Mouse (Mus musculus) kidney, postnatal 0 days (tissue): ENCODE results near the gene Lad1. TPM values are rescaled to one million over a fixed set of nuclear protein-coding genes. Genes with fewer than 3 reads are reported as not detected.
A peak's percentile ranks its signal among the peaks of the same experiment; 100 is the strongest.

Source experiments
- ATAC-seq: fragments of 200-750 bp; cut with Nextera tagmentation; replicated peaks from 2 replicates; pipeline ENCODE4 v1.8.0; 2017; ENCODE audit warnings: low read depth, moderate number of reproducible peaks, moderate TSS enrichment, moderate library complexity; ENCODE audit not compliant: low FRiP score
- DNase-seq: peaks from one replicate; pipeline ENCODE4 v3.0.0-alpha.2; 2016; ENCODE audit warnings: low spot score
- H3K27ac ChIP-seq: fragments of 300-500 bp; sonication (generic); 2 replicates; pipeline ENCODE4 v1.5.1; 2014; ENCODE audit warnings: mild to moderate bottlenecking
- H3K27me3 ChIP-seq: fragments of 300-500 bp; sonication (generic); 2 replicates; pipeline ENCODE4 v1.6.1; 2014; ENCODE audit warnings: low read length, mixed read lengths; ENCODE audit not compliant: insufficient read depth
- H3K36me3 ChIP-seq: fragments of 300-500 bp; sonication (generic); 2 replicates; pipeline ENCODE4 v1.6.1; 2014; ENCODE audit warnings: low read length, mixed read lengths; ENCODE audit not compliant: insufficient read depth
- H3K4me1 ChIP-seq: fragments of 300-500 bp; sonication (generic); replicated peaks from 2 replicates; pipeline ENCODE4 v1.6.1; 2014; ENCODE audit warnings: antibody characterized with exemption, low read length, mixed read lengths; ENCODE audit not compliant: insufficient read depth
- H3K4me2 ChIP-seq: fragments of 300-500 bp; sonication (generic); 2 replicates; pipeline ENCODE4 v1.6.1; 2014; ENCODE audit warnings: mild to moderate bottlenecking, low read length, moderate library complexity, mixed read lengths
- H3K4me3 ChIP-seq: fragments of 300-500 bp; sonication (generic); replicated peaks from 2 replicates; pipeline ENCODE4 v1.5.1; 2014; ENCODE audit warnings: low read depth, low read length
- H3K9ac ChIP-seq: fragments of 300-500 bp; sonication (generic); 2 replicates; pipeline ENCODE4 v1.6.1; 2014; ENCODE audit warnings: low read depth, low read length
- H3K9me3 ChIP-seq: fragments of 300-500 bp; sonication (generic); replicated peaks from 2 replicates; pipeline ENCODE4 v1.6.1; 2016; ENCODE audit warnings: low read length, inconsistent platforms, mixed read lengths
- CTCF ChIP-seq: IDR thresholded peaks from 2 replicates; pipeline ENCODE4 v1.5.1; 2016; ENCODE audit warnings: antibody characterized with exemption, low read depth, mild to moderate bottlenecking, moderate library complexity
- WGBS: fragments of 180-500 bp; shearing (Covaris S2); extraction: QIAGEN DNeasy Blood & Tissue Kit; methylation state at CpG from one replicate; pipeline ENCODE4 v1.1.7; 2014; 5-methylcytosine and 5-hydroxymethylcytosine counted together
- polyA plus RNA-seq: library from polyadenylated mRNA; unstranded; fragments of >200 nt; fragmentation: Nextera tagmentation; extraction: Ambion mirVana; gene quantifications from 2 replicates; pipeline ENCODE4 v1.2.1, GENCODE M21; 2015

Gene Lad1
- polyA plus RNA-seq, 1 experiment from 2014 or later: 28.4 TPM

- no peaks in the 10 kb centered on the region for H3K36me3 ChIP-seq
- no peak for ATAC-seq
- no peak for TF ChIP-seq CTCF
- H3K4me2 ChIP-seq: no peak overlapping the region
- H3K4me3 ChIP-seq: no peak overlapping the region
- H3K27me3 ChIP-seq: no peaks in the 10 kb centered on the region
- peaks cover 10% of the 10 kb centered on the region; the same call in 1 of the 2 replicates for H3K4me1 ChIP-seq
- no peaks in the 10 kb centered on the region for H3K9me3 ChIP-seq
- 37% methylated on average over 2 of the region's 2 CpGs for WGBS
- H3K27ac ChIP-seq: peak overlapping the region; percentile 25; the same call in 1 of the 2 replicates
- DNase-seq: no peak
- H3K9ac ChIP-seq: no peak overlapping the region
These were observed 5.8 kb upstream of the Lad1 start for GRCm38 (mm10) chr1:135812618-135813017.

- Histone ChIP-seq H3K27ac (peak overlapping the region; percentile 25; the same call in 1 of the 2 replicates), H3K4me3 (no peak overlapping the region), H3K4me2 (no peak overlapping the region), H3K4me1 (peaks cover 10% of the 10 kb centered on the region; the same call in 1 of the 2 replicates), H3K9me3 (no peaks in the 10 kb centered on the region), H3K36me3 (no peaks in the 10 kb centered on the region), H3K27me3 (no peaks in the 10 kb centered on the region), H3K9ac (no peak overlapping the region)
- TF ChIP-seq CTCF: no peak
- DNase-seq (no peak), ATAC-seq (no peak)
- 55% methylated on average over 4 of the region's 4 CpGs for WGBS
These were observed 5.3 kb upstream of the Lad1 start for GRCm38 (mm10) chr1:135813071-135813470.

GRCm38 (mm10) chr1:135813687-135814395 is 4.6 kb upstream of the Lad1 start:
- no peaks in the 10 kb centered on the region for H3K27me3 ChIP-seq
- H3K4me1 ChIP-seq: peaks cover 15% of the 10 kb centered on the region; the same call in 1 of the 2 replicates
- WGBS: 51% methylated on average over 5 of the region's 5 CpGs
- no peaks in the 10 kb centered on the region for H3K9me3 ChIP-seq
- 0 out of 2 replicates have a peak, but pooled peaks have one; percentile 25 for ATAC-seq
- 0 out of 2 replicates have a peak overlapping the region, but pooled peaks have one; percentile 21 for H3K27ac ChIP-seq
- no peak for TF ChIP-seq CTCF
- no peak overlapping the region for H3K9ac ChIP-seq
- H3K36me3 ChIP-seq: no peaks in the 10 kb centered on the region
- no peak overlapping the region for H3K4me2 ChIP-seq
- no peak for DNase-seq
- no peak overlapping the region for H3K4me3 ChIP-seq

- no peak for TF ChIP-seq CTCF
- WGBS: 72% methylated on average over 5 of the region's 5 CpGs
These were observed 3.9 kb upstream of the Lad1 start for GRCm38 (mm10) chr1:135814531-135814930.

GRCm38 (mm10) chr1:135817595-135817994 is 803 bp upstream of the Lad1 start:
- 49% methylated on average over 4 of the region's 4 CpGs for WGBS
- no peak for TF ChIP-seq CTCF
- no peak overlapping the region for H3K4me3 ChIP-seq
- no peaks in the 10 kb centered on the region for H3K9me3 ChIP-seq
- ATAC-seq (no peak), DNase-seq (no peak)
- no peaks in the 10 kb centered on the region for H3K27me3 ChIP-seq
- H3K27ac ChIP-seq: no peak overlapping the region
- H3K9ac ChIP-seq: no peak overlapping the region
- no peak overlapping the region for H3K4me2 ChIP-seq
- H3K4me1 ChIP-seq: peaks cover 14% of the 10 kb centered on the region
- no peaks in the 10 kb centered on the region for H3K36me3 ChIP-seq

More at GRCm38 (mm10) chr1:135814531-135814930, 3.9 kb upstream of the Lad1 start:
- no peak for DNase-seq
- no peaks in the 10 kb centered on the region for H3K27me3 ChIP-seq
- H3K9ac ChIP-seq: no peak overlapping the region
- no peak overlapping the region for H3K4me2 ChIP-seq
- peaks cover 17% of the 10 kb centered on the region for H3K4me1 ChIP-seq
- no peaks in the 10 kb centered on the region for H3K36me3 ChIP-seq
- no peaks in the 10 kb centered on the region for H3K9me3 ChIP-seq
- 0 out of 2 replicates have a peak overlapping the region, but pooled peaks have one; percentile 21 for H3K27ac ChIP-seq
- H3K4me3 ChIP-seq: no peak overlapping the region
- ATAC-seq: no peak

- 59% methylated on average over 10 of the region's 10 CpGs for WGBS
- ATAC-seq (peak; percentile 25; the same call in 1 of the 2 replicates), DNase-seq (no peak)
- Histone ChIP-seq H3K27ac (no peak overlapping the region), H3K27me3 (no peaks in the 10 kb centered on the region), H3K9me3 (no peaks in the 10 kb centered on the region), H3K4me1 (peaks cover 7% of the 10 kb centered on the region), H3K36me3 (no peaks in the 10 kb centered on the region), H3K4me3 (peak overlapping the region; percentile 58; the same call in 1 of the 2 replicates), H3K4me2 (peak overlapping the region; percentile 97), H3K9ac (0 out of 2 replicates have a peak overlapping the region, but pooled peaks have one; percentile 13)
- no peak for TF ChIP-seq CTCF
These were observed 1.7 kb downstream of the Lad1 start for GRCm38 (mm10) chr1:135820071-135820470.
